Mouse (Mus musculus) C2C12 (cell line): ENCODE results near the gene Pigu.

Experiments
- CEBPB ChIP-seq: IDR thresholded peaks from one replicate; pipeline ENCODE4 v1.6.1; 2011; ENCODE audit warnings: low read depth, mild to moderate bottlenecking, control low read depth, moderate library complexity
- CTCF ChIP-seq: IDR thresholded peaks from one replicate; pipeline ENCODE4 v1.5.1; 2011; ENCODE audit not compliant: control insufficient read depth, insufficient read depth, insufficient read length

GRCm38 (mm10) chr2:155381060-155381437 is 23.8 kb upstream of the Pigu start:
- TF ChIP-seq CTCF (no peak), CEBPB (no peak)
